Mouse (Mus musculus) neural tube, embryonic 15.5 days (tissue): ENCODE measurements around the gene Zfp560. TPM values are rescaled to one million over a fixed set of nuclear protein-coding genes. Genes with fewer than 3 reads are reported as not detected.
A peak's percentile ranks its signal among the peaks of the same experiment; 100 is the strongest.
"Not testable (repeated sequence)": the region's sequence is repeated elsewhere in the genome, so short reads cannot be mapped to it uniquely, and the experiment has no call there.

ENCODE experiments used
- ATAC-seq: fragments of 200-750 bp; cut with Nextera tagmentation; 2 replicates; pipeline ENCODE4 v1.8.0; 2017; ENCODE audit warnings: mild to moderate bottlenecking, moderate TSS enrichment, moderate library complexity; ENCODE audit not compliant: low FRiP score
- H3K27ac ChIP-seq: fragments of 300-500 bp; sonication (generic); replicated peaks from 2 replicates; pipeline ENCODE4 v1.5.1; 2015; ENCODE audit warnings: mild to moderate bottlenecking, inconsistent platforms
- H3K27me3 ChIP-seq: fragments of 300-500 bp; sonication (generic); replicated peaks from 2 replicates; pipeline ENCODE4 v1.6.1; 2015; ENCODE audit warnings: inconsistent platforms
- H3K36me3 ChIP-seq: fragments of 300-500 bp; sonication (generic); 2 replicates; pipeline ENCODE4 v1.6.1; 2015; ENCODE audit warnings: inconsistent platforms
- H3K4me1 ChIP-seq: fragments of 300-500 bp; sonication (generic); 2 replicates; pipeline ENCODE4 v1.6.1; 2015; ENCODE audit warnings: inconsistent platforms
- H3K4me2 ChIP-seq: fragments of 300-500 bp; sonication (generic); 2 replicates; pipeline ENCODE4 v1.6.1; 2015; ENCODE audit warnings: inconsistent platforms, mild to moderate bottlenecking, moderate library complexity
- H3K4me3 ChIP-seq: fragments of 300-500 bp; sonication (generic); replicated peaks from 2 replicates; pipeline ENCODE4 v1.5.1; 2015; ENCODE audit warnings: mild to moderate bottlenecking, inconsistent platforms
- H3K9ac ChIP-seq: fragments of 300-500 bp; sonication (generic); replicated peaks from 2 replicates; pipeline ENCODE4 v1.6.1; 2015; ENCODE audit warnings: mild to moderate bottlenecking, inconsistent platforms
- H3K9me3 ChIP-seq: fragments of 300-500 bp; sonication (generic); replicated peaks from 2 replicates; pipeline ENCODE4 v1.6.1; 2016; ENCODE audit warnings: inconsistent platforms
- WGBS: fragments of 180-500 bp; shearing (Covaris S2); methylation state at CpG from one replicate; pipeline ENCODE4 v1.1.7; 2015; ENCODE audit warnings: mixed read lengths; 5-methylcytosine and 5-hydroxymethylcytosine counted together
- polyA plus RNA-seq: library from polyadenylated mRNA; unstranded; fragments of >200 nt; fragmentation: Nextera tagmentation; extraction: Ambion mirVana; gene quantifications from 2 replicates; pipeline ENCODE4 v1.2.1, GENCODE M21; 2015

Gene Zfp560
- polyA plus RNA-seq, result 33.5 and 37.9 TPM in 2 replicates

GRCm38 (mm10) chr9:20384532-20385342, at the start of gene Zfp560:
Gene Zfp560 (minus strand): TSS chr9:20385177.
- Histone ChIP-seq H3K9me3 (0 out of 2 replicates have a peak, but pooled peaks cover 3% of the 10 kb centered on the region), H3K36me3 (no peaks in the 10 kb centered on the region), H3K4me1 (peaks cover 16% of the 10 kb centered on the region), H3K4me2 (peak within 1 kb of the TSS; percentile 80), H3K27ac (peak within 1 kb of the TSS; percentile 85), H3K9ac (peak within 1 kb of the TSS; percentile 59), H3K27me3 (no peaks in the 10 kb centered on the region), H3K4me3 (peak within 1 kb of the TSS; percentile 68)
- ATAC-seq, result peak; percentile 99
- WGBS, result 4% methylated on average over 40 of the region's 40 CpGs

- WGBS, result 83% methylated on average over 3 of the region's 3 CpGs
- peaks cover 5% of the 10 kb centered on the region for H3K36me3 ChIP-seq
- H3K9me3 ChIP-seq, result no peaks in the 10 kb centered on the region
- no peak overlapping the region for H3K9ac ChIP-seq
- no peaks in the 10 kb centered on the region for H3K4me1 ChIP-seq
- no peak for ATAC-seq
- H3K4me3 ChIP-seq, result no peak overlapping the region
- no peaks in the 10 kb centered on the region for H3K27me3 ChIP-seq
- no peak overlapping the region for H3K4me2 ChIP-seq
- H3K27ac ChIP-seq, result no peak overlapping the region
Observed at GRCm38 (mm10) chr9:20430004-20430403, 45.0 kb upstream of the Zfp560 start.

- H3K9me3 ChIP-seq, result no peaks in the 10 kb centered on the region
- no peak for ATAC-seq
- H3K36me3 ChIP-seq, result no peaks in the 10 kb centered on the region
- H3K4me2 ChIP-seq, result no peak overlapping the region
- WGBS, result 8% methylated on average over 1 of the region's 1 CpGs
- H3K4me3 ChIP-seq, result no peak overlapping the region
- H3K4me1 ChIP-seq, result no peaks in the 10 kb centered on the region
- no peak overlapping the region for H3K9ac ChIP-seq
- no peak overlapping the region for H3K27ac ChIP-seq
- H3K27me3 ChIP-seq, result no peaks in the 10 kb centered on the region
Observed at GRCm38 (mm10) chr9:20411460-20411859, 26.5 kb upstream of the Zfp560 start.

- Histone ChIP-seq H3K9ac (no peak overlapping the region), H3K4me2 (no peak overlapping the region), H3K9me3 (no peaks in the 10 kb centered on the region), H3K27me3 (no peaks in the 10 kb centered on the region), H3K4me1 (no peaks in the 10 kb centered on the region), H3K4me3 (no peak overlapping the region), H3K27ac (no peak overlapping the region), H3K36me3 (no peaks in the 10 kb centered on the region)
- ATAC-seq, result no peak
- 93% methylated on average over 2 of the region's 2 CpGs for WGBS
Observed at GRCm38 (mm10) chr9:20409319-20409718, 24.3 kb upstream of the Zfp560 start.

- WGBS, result 17% methylated on average over 16 of the region's 16 CpGs
- no peaks in the 10 kb centered on the region for H3K27me3 ChIP-seq
- ATAC-seq, result peak; percentile 78
Observed at GRCm38 (mm10) chr9:20385343-20385703, 346 bp upstream of the Zfp560 start.

GRCm38 (mm10) chr9:20383659-20384058, 1.3 kb downstream of the Zfp560 start:
- H3K9ac ChIP-seq, result 0 out of 2 replicates have a peak overlapping the region, but pooled peaks have one; percentile 59
- 91% methylated on average over 7 of the region's 7 CpGs for WGBS

More at GRCm38 (mm10) chr9:20385343-20385703, 346 bp upstream of the Zfp560 start:
- Histone ChIP-seq H3K4me2 (peak overlapping the region; percentile 80), H3K27ac (peak overlapping the region; percentile 85), H3K9ac (peak overlapping the region; percentile 59), H3K36me3 (no peaks in the 10 kb centered on the region), H3K9me3 (0 out of 2 replicates have a peak, but pooled peaks cover 3% of the 10 kb centered on the region), H3K4me1 (peaks cover 16% of the 10 kb centered on the region), H3K4me3 (peak overlapping the region; percentile 68)

GRCm38 (mm10) chr9:20374712-20375111, 10.3 kb downstream of the Zfp560 start:
- H3K4me3 ChIP-seq, result no peak overlapping the region
- H3K9ac ChIP-seq, result no peak overlapping the region
- no peak for ATAC-seq
- H3K27ac ChIP-seq, result no peak overlapping the region
- H3K4me2 ChIP-seq, result no peak overlapping the region
- 91% methylated on average over 1 of the region's 1 CpGs for WGBS
- H3K9me3 ChIP-seq, result no peaks in the 10 kb centered on the region
- no peaks in the 10 kb centered on the region for H3K27me3 ChIP-seq
- no peaks in the 10 kb centered on the region for H3K4me1 ChIP-seq
- peaks cover 7% of the 10 kb centered on the region; the same call in 1 of the 2 replicates for H3K36me3 ChIP-seq

More at GRCm38 (mm10) chr9:20383659-20384058, 1.3 kb downstream of the Zfp560 start:
- ATAC-seq, result no peak
- H3K27ac ChIP-seq, result no peak overlapping the region
- peaks cover 16% of the 10 kb centered on the region for H3K4me1 ChIP-seq
- H3K9me3 ChIP-seq, result 0 out of 2 replicates have a peak, but pooled peaks cover 3% of the 10 kb centered on the region
- H3K27me3 ChIP-seq, result no peaks in the 10 kb centered on the region
- H3K36me3 ChIP-seq, result no peaks in the 10 kb centered on the region
- H3K4me2 ChIP-seq, result peak overlapping the region; percentile 80
- H3K4me3 ChIP-seq, result peak overlapping the region; percentile 68

- Histone ChIP-seq H3K4me2 (no peak overlapping the region), H3K36me3 (peaks cover 7% of the 10 kb centered on the region), H3K9ac (no peak overlapping the region), H3K27ac (no peak overlapping the region), H3K4me1 (no peaks in the 10 kb centered on the region), H3K4me3 (no peak overlapping the region), H3K27me3 (no peaks in the 10 kb centered on the region), H3K9me3 (peaks cover 16% of the 10 kb centered on the region; the same call in 1 of the 2 replicates)
- ATAC-seq, result no peak
- 92% methylated on average over 2 of the region's 2 CpGs for WGBS
Observed at GRCm38 (mm10) chr9:20367311-20367710, 17.7 kb downstream of the Zfp560 start.

- Histone ChIP-seq H3K9me3 (0 out of 2 replicates have a peak, but pooled peaks cover 8% of the 10 kb centered on the region), H3K4me1 (no peaks in the 10 kb centered on the region), H3K9ac (no peak overlapping the region), H3K4me3 (no peak overlapping the region), H3K36me3 (peaks cover 56% of the 10 kb centered on the region), H3K4me2 (no peak overlapping the region), H3K27ac (no peak overlapping the region), H3K27me3 (no peaks in the 10 kb centered on the region)
- WGBS, result 95% methylated on average over 4 of the region's 4 CpGs
- ATAC-seq, result no peak
Observed at GRCm38 (mm10) chr9:20348501-20348900, 36.5 kb downstream of the Zfp560 start.

- no peak within 1 kb of the TSS for H3K27ac ChIP-seq
Observed at GRCm38 (mm10) chr9:20335994-20336393, 49.0 kb downstream of the Zfp560 start, which contains the start of gene Olfr18. Gene Olfr18 (minus strand): TSS chr9:20336094.

GRCm38 (mm10) chr9:20298232-20298631, 86.7 kb downstream of the Zfp560 start, which contains the start of gene Olfr873:
Gene Olfr873 (plus strand): TSS chr9:20298532.
- no peak for ATAC-seq
- no peak within 1 kb of the TSS for H3K4me3 ChIP-seq
- no peak within 1 kb of the TSS for H3K27ac ChIP-seq
- no peaks in the 10 kb centered on the region for H3K36me3 ChIP-seq
- no peaks in the 10 kb centered on the region for H3K27me3 ChIP-seq
- no peak within 1 kb of the TSS for H3K9ac ChIP-seq
- no peaks in the 10 kb centered on the region for H3K4me1 ChIP-seq
- no peak within 1 kb of the TSS for H3K4me2 ChIP-seq
- no peaks in the 10 kb centered on the region for H3K9me3 ChIP-seq
- 91% methylated on average over 1 of the region's 1 CpGs for WGBS

More at GRCm38 (mm10) chr9:20335994-20336393, 49.0 kb downstream of the Zfp560 start, which contains the start of gene Olfr18:
- H3K9ac ChIP-seq, result no peak within 1 kb of the TSS
- no peaks in the 10 kb centered on the region for H3K36me3 ChIP-seq
- no peak within 1 kb of the TSS for H3K4me3 ChIP-seq
- H3K27me3 ChIP-seq, result no peaks in the 10 kb centered on the region
- H3K4me1 ChIP-seq, result no peaks in the 10 kb centered on the region
- no peak within 1 kb of the TSS for H3K4me2 ChIP-seq
- no peaks in the 10 kb centered on the region for H3K9me3 ChIP-seq
- no peak for ATAC-seq

GRCm38 (mm10) chr9:20295562-20295961, 89.4 kb downstream of the Zfp560 start:
- ATAC-seq, H3K4me1 ChIP-seq, H3K27me3 ChIP-seq, H3K36me3 ChIP-seq, H3K9ac ChIP-seq, H3K4me2 ChIP-seq, H3K4me3 ChIP-seq, H3K27ac ChIP-seq, H3K9me3 ChIP-seq: not testable (repeated sequence)
- WGBS, result 84% methylated on average over 5 of the region's 5 CpGs
